Mouse (Mus musculus): ENCODE results near the gene Insig1.

DNA sequence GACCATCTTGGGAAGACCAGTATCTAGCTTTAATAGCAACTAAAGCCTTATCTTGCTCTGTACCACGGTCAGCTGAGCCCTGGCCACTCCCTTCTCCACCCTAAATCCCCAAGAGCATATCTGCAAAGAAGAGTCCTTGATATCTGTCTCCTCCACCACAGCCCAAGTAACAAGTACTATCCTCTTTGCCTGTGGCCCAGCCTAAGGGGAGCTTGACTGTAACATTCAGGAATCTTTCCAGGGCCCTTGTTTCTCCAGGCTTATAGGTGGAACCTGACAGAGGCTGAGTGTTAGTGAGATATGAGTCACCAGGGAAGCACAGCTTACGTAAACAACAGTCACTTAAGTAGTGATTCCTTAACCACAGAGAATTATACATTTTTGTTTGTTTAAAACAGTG is 28.4 kb upstream of the Insig1 start:
- no peak for TF ChIP-seq CTCF (IDR thresholded peaks at IDR 0.05; ENCODE audit: control insufficient read depth, insufficient read depth, low read length)
- TF ChIP-seq POLR2A (IDR thresholded peaks at IDR 0.05; ENCODE audit: borderline replicate concordance, control insufficient read depth, low read depth, low read length), result no peak

Data from bone marrow, adult 2 months (tissue).